Mouse (Mus musculus): ENCODE measurements around the gene Fads6. TPM values are rescaled to one million over a fixed set of nuclear protein-coding genes. Genes with fewer than 3 reads are reported as not detected.

Gene Fads6
- total and polyA plus RNA-seq, 3 experiments = 0.30 to 8.5 (median 0.63) TPM

- in situ Hi-C loops (cut with MboI; ENCODE audit: low pct_ligation_motif_present, low pct_unique_long_range_greater_than_20kb, low sequenced_read_pairs) (no loop called here), dilution Hi-C loops (cut with MboI; ENCODE audit: extremely low pct_ligation_motif_present, extremely low pct_unique_long_range_greater_than_20kb, low sequenced_read_pairs) (no loop called here)
- H3K4me2 ChIP-seq (ENCODE audit: insufficient read depth, low read depth, poor library complexity, severe bottlenecking) = no peak overlapping the region
- no peaks in the 10 kb centered on the region for H3K27me3 ChIP-seq (replicated peaks)
- DNase-seq (ENCODE audit: extremely low read depth) = no peak
- H3K4me1 ChIP-seq (ENCODE audit: control insufficient read depth in 1 of 2, insufficient read depth in 2 of 2) = peaks cover 2 to 29% of the 10 kb centered on the region in 2 experiments
- peaks cover 0 to 7% of the 10 kb centered on the region in 2 experiments for H3K36me3 ChIP-seq (replicated peaks in 1 of 2; ENCODE audit: control insufficient read depth in 1 of 2, insufficient read depth in 1 of 2, low read length in 1 of 2)
- no peak overlapping the region for H3K27ac ChIP-seq (ENCODE audit: insufficient read depth, low read depth)
- no peak overlapping the region for H3K4me3 ChIP-seq (replicated peaks in 1 of 3; ENCODE audit: low read depth in 2 of 3, low read length in 2 of 3, poor library complexity in 1 of 3)
- no peaks in the 10 kb centered on the region for H3K9me3 ChIP-seq (replicated peaks; ENCODE audit: low read length)
- no peaks in the 10 kb centered on the region for H3K79me2 ChIP-seq (replicated peaks; ENCODE audit: control insufficient read depth, extremely low read depth, insufficient read depth, poor library complexity, severe bottlenecking)
- no peak overlapping the region for H3K9ac ChIP-seq (ENCODE audit: insufficient read depth, low read depth)
- TF ChIP-seq ZKSCAN1 (IDR thresholded peaks at IDR 0.05; ENCODE audit: borderline replicate concordance, low read depth, low read length) = no peak
- TF ChIP-seq IRF4 (IDR thresholded peaks at IDR 0.05; ENCODE audit: low read depth, low read length) = no peak
- TF ChIP-seq POLR2AphosphoS2 (IDR thresholded peaks at IDR 0.05; ENCODE audit: low read depth, low read length) = no peak
- TF ChIP-seq UBTF (IDR thresholded peaks at IDR 0.05; ENCODE audit: low read depth, low read length) = no peak
- TF ChIP-seq CTCF (conservative IDR thresholded peaks at IDR 0.05 in 1 of 2, IDR thresholded peaks at IDR 0.05 in 1 of 2; ENCODE audit: low read depth in 2 of 2, low read length in 2 of 2) = no peak
These were observed 14.6 kb downstream of the Fads6 start for GRCm38 (mm10) chr11:115282723-115283485.

- H3K36me3 ChIP-seq (replicated peaks in 1 of 2; ENCODE audit: control insufficient read depth in 1 of 2, insufficient read depth in 1 of 2, low read length in 1 of 2) = peaks cover 0 to 7% of the 10 kb centered on the region in 2 experiments
- in situ Hi-C loops (cut with MboI; ENCODE audit: low pct_ligation_motif_present, low pct_unique_long_range_greater_than_20kb, low sequenced_read_pairs) = no loop called here
- no peaks in the 10 kb centered on the region for H3K9me3 ChIP-seq (replicated peaks; ENCODE audit: low read length)
- peaks cover 2 to 31% of the 10 kb centered on the region in 2 experiments for H3K4me1 ChIP-seq (ENCODE audit: control insufficient read depth in 1 of 2, insufficient read depth in 2 of 2)
- H3K79me2 ChIP-seq (replicated peaks; ENCODE audit: control insufficient read depth, extremely low read depth, insufficient read depth, poor library complexity, severe bottlenecking) = no peaks in the 10 kb centered on the region
- H3K4me2 ChIP-seq (ENCODE audit: insufficient read depth, low read depth, poor library complexity, severe bottlenecking) = no peak overlapping the region
- H3K27me3 ChIP-seq (replicated peaks) = no peaks in the 10 kb centered on the region
- TF ChIP-seq SMC3 (IDR thresholded peaks at IDR 0.05; ENCODE audit: low read depth, low read length) (no peak), RCOR1 (conservative IDR thresholded peaks at IDR 0.05; ENCODE audit: low read depth, low read length) (no peak), NELFE (IDR thresholded peaks at IDR 0.05; ENCODE audit: low read depth, low read length) (no peak), MXI1 (IDR thresholded peaks at IDR 0.05; ENCODE audit: low read depth, low read length) (no peak), TCF12 (IDR thresholded peaks at IDR 0.05; ENCODE audit: low read depth, low read length) (no peak), POLR2A (IDR thresholded peaks at IDR 0.05; ENCODE audit: low read depth, low read length) (no peak), NRF1 (IDR thresholded peaks at IDR 0.05; ENCODE audit: low read depth, low read length) (no peak), UBTF (IDR thresholded peaks at IDR 0.05; ENCODE audit: low read depth, low read length) (no peak), ZKSCAN1 (IDR thresholded peaks at IDR 0.05; ENCODE audit: borderline replicate concordance, low read depth, low read length) (no peak)
- H3K4me3 ChIP-seq (replicated peaks in 1 of 3; ENCODE audit: low read depth in 2 of 3, low read length in 2 of 3, poor library complexity in 1 of 3) = no peak overlapping the region
- no peak for DNase-seq (ENCODE audit: extremely low read depth)
- H3K27ac ChIP-seq (ENCODE audit: insufficient read depth, low read depth) = no peak overlapping the region
- dilution Hi-C loops (cut with MboI; ENCODE audit: extremely low pct_ligation_motif_present, extremely low pct_unique_long_range_greater_than_20kb, low sequenced_read_pairs) = no loop called here
- no peak overlapping the region for H3K9ac ChIP-seq (ENCODE audit: insufficient read depth, low read depth)
These were observed 15.2 kb downstream of the Fads6 start for GRCm38 (mm10) chr11:115282295-115282694.

GRCm38 (mm10) chr11:115279726-115280125 is 17.7 kb downstream of the Fads6 start:
- DNase-seq (ENCODE audit: extremely low read depth) = peak; percentile 92
- 0 out of 2 replicates have a peak, but pooled peaks cover 6% of the 10 kb centered on the region for H3K79me2 ChIP-seq (replicated peaks; ENCODE audit: control insufficient read depth, extremely low read depth, insufficient read depth, poor library complexity, severe bottlenecking)
- H3K9ac ChIP-seq (ENCODE audit: insufficient read depth, low read depth) = no peak overlapping the region
- no peaks in the 10 kb centered on the region for H3K27me3 ChIP-seq (replicated peaks)
- peaks cover 6 to 44% of the 10 kb centered on the region in 2 experiments for H3K4me1 ChIP-seq (ENCODE audit: control insufficient read depth in 1 of 2, insufficient read depth in 2 of 2)
- no peaks in the 10 kb centered on the region for H3K9me3 ChIP-seq (replicated peaks; ENCODE audit: low read length)
- dilution Hi-C loops (cut with MboI; ENCODE audit: extremely low pct_ligation_motif_present, extremely low pct_unique_long_range_greater_than_20kb, low sequenced_read_pairs) (no loop called here), in situ Hi-C loops (cut with MboI; ENCODE audit: low pct_ligation_motif_present, low pct_unique_long_range_greater_than_20kb, low sequenced_read_pairs) (no loop called here)
- peaks cover 0 to 11% of the 10 kb centered on the region in 2 experiments for H3K36me3 ChIP-seq (replicated peaks in 1 of 2; ENCODE audit: control insufficient read depth in 1 of 2, insufficient read depth in 1 of 2, low read length in 1 of 2)
- H3K4me2 ChIP-seq (ENCODE audit: insufficient read depth, low read depth, poor library complexity, severe bottlenecking) = peak overlapping the region; percentile 30; the same call in 1 of the 2 replicates
- H3K27ac ChIP-seq (ENCODE audit: insufficient read depth, low read depth) = no peak overlapping the region
- peak overlapping the region in 2 of 3 experiments; percentile 40 to 45 for H3K4me3 ChIP-seq (replicated peaks in 1 of 3; ENCODE audit: low read depth in 2 of 3, low read length in 2 of 3, poor library complexity in 1 of 3)
- TF ChIP-seq TCF12 (IDR thresholded peaks at IDR 0.05; ENCODE audit: low read depth, low read length) (peak; percentile 44; the same call in 1 of the 2 replicates), USF1 (IDR thresholded peaks at IDR 0.05; ENCODE audit: low read depth, low read length) (no peak), MAX (IDR thresholded peaks at IDR 0.05; ENCODE audit: low read length) (no peak), SMC3 (IDR thresholded peaks at IDR 0.05; ENCODE audit: low read depth, low read length) (no peak; the same call in 1 of the 2 replicates), POLR2A (IDR thresholded peaks at IDR 0.05; ENCODE audit: low read depth, low read length) (peak; percentile 66), JUND (conservative IDR thresholded peaks at IDR 0.05; ENCODE audit: low read depth, low read length) (no peak), UBTF (IDR thresholded peaks at IDR 0.05; ENCODE audit: low read depth, low read length) (no peak), TBP (conservative IDR thresholded peaks at IDR 0.05; ENCODE audit: low read depth, low read length) (peak; percentile 66; the same call in 1 of the 2 replicates), ETS1 (conservative IDR thresholded peaks at IDR 0.05; ENCODE audit: low read depth, low read length) (no peak; the same call in 1 of the 2 replicates), ZMIZ1 (IDR thresholded peaks at IDR 0.05; ENCODE audit: low read depth, low read length) (0 out of 2 replicates have a peak, but pooled peaks have one; percentile 12), EP300 (IDR thresholded peaks at IDR 0.05; ENCODE audit: low read length) (no peak), NELFE (IDR thresholded peaks at IDR 0.05; ENCODE audit: low read depth, low read length) (peak; percentile 48; the same call in 1 of the 2 replicates), RAD21 (IDR thresholded peaks at IDR 0.05; ENCODE audit: low read depth, low read length) (no peak), ELF1 (IDR thresholded peaks at IDR 0.05; ENCODE audit: low read depth, low read length) (0 out of 2 replicates have a peak, but pooled peaks have one; percentile 55), MYC (IDR thresholded peaks at IDR 0.05; ENCODE audit: low read depth, low read length) (peak; percentile 53; the same call in 1 of the 2 replicates), CTCF (conservative IDR thresholded peaks at IDR 0.05 in 1 of 2, IDR thresholded peaks at IDR 0.05 in 1 of 2; ENCODE audit: low read depth in 2 of 2, low read length in 2 of 2) (no peak)
